Mouse (Mus musculus): ENCODE results near the gene Prkrip1. TPM values are rescaled to one million over a fixed set of nuclear protein-coding genes. Genes with fewer than 3 reads are reported as not detected.
"Not testable (repeated sequence)": the region's sequence is repeated elsewhere in the genome, so short reads cannot be mapped to it uniquely, and the experiment has no call there.

Gene Prkrip1
- total RNA-seq, 2 experiments from 2014 or later, result 13.8 to 24.2 TPM

- DNase-seq, result no peak
These were observed 14.0 kb upstream of the Prkrip1 start for GRCm38 (mm10) chr5:136212716-136213115.

GRCm38 (mm10) chr5:136211341-136212102 lies 12.8 kb upstream of the Prkrip1 start:
- DNase-seq, result not testable (repeated sequence)

GRCm38 (mm10) chr5:136210549-136210948 lies 11.8 kb upstream of the Prkrip1 start:
- no peak for DNase-seq

- peak; percentile 80 to 81 for DNase-seq
These were observed 3.1 kb upstream of the Prkrip1 start for GRCm38 (mm10) chr5:136201832-136202231.

GRCm38 (mm10) chr5:136199526-136199925 lies 763 bp upstream of the Prkrip1 start:
- peak in 1 of 2 experiments; percentile 33 for DNase-seq

GRCm38 (mm10) chr5:136191870-136192269 lies 6.9 kb downstream of the Prkrip1 start:
- DNase-seq, result no peak

- DNase-seq, result peak; percentile 62 to 74
These were observed 12.0 kb downstream of the Prkrip1 start for GRCm38 (mm10) chr5:136186723-136187122.

GRCm38 (mm10) chr5:136183766-136184165 lies 15.0 kb downstream of the Prkrip1 start:
- DNase-seq, result no peak

- DNase-seq, result no peak
These were observed 15.9 kb downstream of the Prkrip1 start for GRCm38 (mm10) chr5:136182830-136183229.

- DNase-seq, result no peak
These were observed 16.7 kb downstream of the Prkrip1 start for GRCm38 (mm10) chr5:136182049-136182448.

- DNase-seq, result no peak
These were observed 17.6 kb downstream of the Prkrip1 start for GRCm38 (mm10) chr5:136181197-136181596.

GRCm38 (mm10) chr5:136179594-136179993 lies 19.2 kb downstream of the Prkrip1 start:
- DNase-seq, result no peak

GRCm38 (mm10) chr5:136173606-136174463 lies 24.9 kb downstream of the Prkrip1 start:
- peak; percentile 28 to 36 for DNase-seq

GRCm38 (mm10) chr5:136172939-136173338 lies 25.8 kb downstream of the Prkrip1 start:
- no peak for DNase-seq

- DNase-seq, result no peak
These were observed 27.1 kb downstream of the Prkrip1 start for GRCm38 (mm10) chr5:136171363-136172341.

GRCm38 (mm10) chr5:136170512-136171362 lies 28.0 kb downstream of the Prkrip1 start, which contains the start of gene Orai2:
Gene Orai2, minus strand, starts transcription at chr5:136170713.
- DNase-seq, result peak; percentile 79 to 89

GRCm38 (mm10) chr5:136169626-136170511 lies 28.9 kb downstream of the Prkrip1 start:
- DNase-seq, result peak; percentile 47 to 54

GRCm38 (mm10) chr5:136168071-136168470 lies 30.7 kb downstream of the Prkrip1 start:
- DNase-seq, result no peak

GRCm38 (mm10) chr5:136167296-136167695 lies 31.5 kb downstream of the Prkrip1 start:
- no peak for DNase-seq

GRCm38 (mm10) chr5:136165246-136165645 lies 33.5 kb downstream of the Prkrip1 start:
- no peak for DNase-seq

Measured in heart, adult 18-20 months (tissue).